Comparison of ENCODE assay signal across 8 mouse cellular contexts in genomic region chr17:8283526-8284253, GRCm38 (mm10). TPM values are rescaled to one million over a fixed set of nuclear protein-coding genes. Genes with fewer than 3 reads are reported as not detected.
DNase-seq lines count a peak whose midpoint lies in the region; ATAC-seq and TF ChIP-seq lines count a peak whose summit lies in the region.

No protein-coding gene starts in this region.

- in situ Hi-C loops in ES-E14 (cut with MboI; ENCODE audit: low sequenced_read_pairs in 2 of 2, unreplicated experiment in 2 of 2) = no loop called here

- ATAC-seq in forebrain, embryonic 16.5 days = peak; percentile 99
- ATAC-seq in lung, embryonic 15.5 days (ENCODE audit: borderline replicate concordance, extremely low read depth, low FRiP score, low TSS enrichment) = peak; percentile 99

- DNase-seq in ES-E14 (ENCODE audit: low read depth, low spot score) = peak; percentile 90
- DNase-seq in cerebellum, adult 11-12 months = peak; percentile 98
- peak; percentile 96 for DNase-seq in heart, postnatal 4 days
- DNase-seq in layer of hippocampus, adult 8-10 months (ENCODE audit: low spot score in 2 of 2) = peak; percentile 94 to 96
- peak; percentile 94 for DNase-seq in ovary, adult 18-20 months (ENCODE audit: low spot score)
- DNase-seq in thymus, postnatal 0 days (ENCODE audit: low spot score) = peak; percentile 97

- H3K4me3 ChIP-seq in ES-E14 (ENCODE audit: insufficient read depth in 1 of 2, low read depth in 1 of 2, low read length in 2 of 2, poor library complexity in 1 of 2, severe bottlenecking in 1 of 2) = peak overlapping the region; percentile 89 to 93
- peak overlapping the region; percentile 90 for H3K4me3 ChIP-seq in forebrain, embryonic 16.5 days (replicated peaks; ENCODE audit: low read length)
- peak overlapping the region; percentile 95 for H3K4me3 ChIP-seq in lung, embryonic 15.5 days

- H3K4me2 ChIP-seq in forebrain, embryonic 16.5 days (ENCODE audit: low read length) = peak overlapping the region; percentile 98
- peak overlapping the region; percentile 99 for H3K4me2 ChIP-seq in lung, embryonic 15.5 days

- no peaks in the 10 kb centered on the region for H3K9me3 ChIP-seq in ES-E14 (ENCODE audit: control insufficient read depth, insufficient read depth, low read depth, low read length)
- no peaks in the 10 kb centered on the region for H3K9me3 ChIP-seq in forebrain, embryonic 16.5 days (ENCODE audit: control insufficient read depth, low read length)
- H3K9me3 ChIP-seq in lung, embryonic 15.5 days = no peaks in the 10 kb centered on the region

- under 1% methylated on average over 77 of the region's 77 CpGs for WGBS in forebrain, embryonic 16.5 days
- WGBS in lung, embryonic 15.5 days = under 1% methylated on average over 77 of the region's 77 CpGs

- H3K27ac ChIP-seq in ES-E14 (ENCODE audit: insufficient read depth, low read depth, low read length, poor library complexity, severe bottlenecking) = peak overlapping the region; percentile 65
- H3K27ac ChIP-seq in forebrain, embryonic 16.5 days (ENCODE audit: low read length) = peak overlapping the region; percentile 94
- H3K27ac ChIP-seq in lung, embryonic 15.5 days = peak overlapping the region; percentile 97

- H3K36me3 ChIP-seq in ES-E14 (ENCODE audit: control insufficient read depth, insufficient read depth, low read length, poor library complexity, severe bottlenecking) = no peaks in the 10 kb centered on the region
- H3K36me3 ChIP-seq in forebrain, embryonic 16.5 days (ENCODE audit: control insufficient read depth, insufficient read depth) = no peaks in the 10 kb centered on the region
- no peaks in the 10 kb centered on the region for H3K36me3 ChIP-seq in lung, embryonic 15.5 days

- H3K4me1 ChIP-seq in ES-E14 (ENCODE audit: control insufficient read depth in 2 of 2, insufficient read depth in 2 of 2, low read length in 2 of 2, poor library complexity in 1 of 2) = peaks cover 3% of the 10 kb centered on the region in 2 experiments; a peak in 2 of 4 replicates
- H3K4me1 ChIP-seq in forebrain, embryonic 16.5 days (replicated peaks; ENCODE audit: control insufficient read depth, insufficient read depth, low read length) = peaks cover 21% of the 10 kb centered on the region
- 0 out of 2 replicates have a peak, but pooled peaks cover 2% of the 10 kb centered on the region for H3K4me1 ChIP-seq in lung, embryonic 15.5 days

- no peaks in the 10 kb centered on the region for H3K27me3 ChIP-seq in forebrain, embryonic 16.5 days (replicated peaks; ENCODE audit: control insufficient read depth, insufficient read depth, low read length)
- no peaks in the 10 kb centered on the region for H3K27me3 ChIP-seq in lung, embryonic 15.5 days

- H3K9ac ChIP-seq in ES-E14 (ENCODE audit: insufficient read depth, low read depth, low read length, poor library complexity, severe bottlenecking) = peak overlapping the region; percentile 73
- peak overlapping the region; percentile 88 for H3K9ac ChIP-seq in forebrain, embryonic 16.5 days (replicated peaks; ENCODE audit: low read depth, low read length)
- peak overlapping the region; percentile 82 for H3K9ac ChIP-seq in lung, embryonic 15.5 days

TF ChIP-seq in ES-E14, 5 proteins besides CTCF, POLR2A, EP300 and RAD21:
- TF ChIP-seq CHD2 (IDR thresholded peaks at IDR 0.05; ENCODE audit: low read depth, low read length) (no peak), MAFK (IDR thresholded peaks at IDR 0.05; ENCODE audit: insufficient read depth, low read depth, low read length) (no peak), HCFC1 (IDR thresholded peaks at IDR 0.05; ENCODE audit: borderline replicate concordance, insufficient read depth, low read length) (0 out of 2 replicates have a peak, but pooled peaks have one; percentile 29)

RNA-seq across cellular contexts. Expression of gene Mpc1, which starts 1.0 kb away (rescaled TPM):
- total RNA-seq in ES-E14 (2012; rRNA removed) = 23.0 and 35.7 TPM in 2 replicates
- 343 and 355 TPM in 2 replicates for polyA plus RNA-seq in forebrain, embryonic 16.5 days (2015; fragmentation: Nextera tagmentation; extraction: Ambion mirVana)
- 100 to 1,000 TPM; 250 to 257 TPM for total RNA-seq in heart, postnatal 4 days (2021)
- total RNA-seq in layer of hippocampus, adult 8-10 months (2022) = 100 to 1,000 TPM; 144 to 156 (median 145) TPM
- polyA plus RNA-seq in lung, embryonic 15.5 days (2015; fragmentation: Nextera tagmentation; extraction: Ambion mirVana) = 176 and 180 TPM in 2 replicates
- polyA plus RNA-seq in thymus, postnatal 0 days (2015; fragmentation: Nextera tagmentation; extraction: Ambion mirVana) = 280 and 284 TPM in 2 replicates

RNA-seq across cellular contexts. Expression of gene Sft2d1, which starts 27.2 kb away (rescaled TPM):
- total RNA-seq in ES-E14 (2012; rRNA removed) = 89.8 and 102 TPM in 2 replicates
- polyA plus RNA-seq in forebrain, embryonic 16.5 days (2015; fragmentation: Nextera tagmentation; extraction: Ambion mirVana) = 141 and 165 TPM in 2 replicates
- 10 to 100 TPM; 28.6 to 31.6 TPM for total RNA-seq in heart, postnatal 4 days (2021)
- total RNA-seq in layer of hippocampus, adult 8-10 months (2022) = 10 to 100 TPM; 47.5 to 81.2 (median 63.8) TPM
- 75.8 and 79.9 TPM in 2 replicates for polyA plus RNA-seq in lung, embryonic 15.5 days (2015; fragmentation: Nextera tagmentation; extraction: Ambion mirVana)
- 130 and 131 TPM in 2 replicates for polyA plus RNA-seq in thymus, postnatal 0 days (2015; fragmentation: Nextera tagmentation; extraction: Ambion mirVana)

RNA-seq across cellular contexts. Expression of gene Ccr6, which starts 47.8 kb away (rescaled TPM):
- total RNA-seq in ES-E14 (2012; rRNA removed) = 0.18 TPM in 1 of 2 replicates, not detected in the other
- not detected in 2 replicates for polyA plus RNA-seq in forebrain, embryonic 16.5 days (2015; fragmentation: Nextera tagmentation; extraction: Ambion mirVana)
- not detected for total RNA-seq in heart, postnatal 4 days (2021)
- under 1 TPM in 1 of 4 experiments, not detected in 3; 0.38 TPM for total RNA-seq in layer of hippocampus, adult 8-10 months (2022)
- not detected in 2 replicates for polyA plus RNA-seq in lung, embryonic 15.5 days (2015; fragmentation: Nextera tagmentation; extraction: Ambion mirVana)
- 1.7 and 2.0 TPM in 2 replicates for polyA plus RNA-seq in thymus, postnatal 0 days (2015; fragmentation: Nextera tagmentation; extraction: Ambion mirVana)

RNA-seq across cellular contexts. Expression of gene Prr18, which starts 53.6 kb away (rescaled TPM):
- total RNA-seq in ES-E14 (2012; rRNA removed) = 0.37 and 0.45 TPM in 2 replicates
- 10.5 and 12.2 TPM in 2 replicates for polyA plus RNA-seq in forebrain, embryonic 16.5 days (2015; fragmentation: Nextera tagmentation; extraction: Ambion mirVana)
- under 1 TPM; 0.17 to 0.18 TPM for total RNA-seq in heart, postnatal 4 days (2021)
- 10 to 100 TPM; 20.0 to 30.2 (median 27.0) TPM for total RNA-seq in layer of hippocampus, adult 8-10 months (2022)
- polyA plus RNA-seq in lung, embryonic 15.5 days (2015; fragmentation: Nextera tagmentation; extraction: Ambion mirVana) = 1.7 TPM in 2 replicates
- 0.07 and 0.18 TPM in 2 replicates for polyA plus RNA-seq in thymus, postnatal 0 days (2015; fragmentation: Nextera tagmentation; extraction: Ambion mirVana)

Comparison
In these comparisons a context has a peak if more than half of its experiments do, and no peak if none do; other contexts are left out.
1. Peak in every context shown above with its lines: DNase-seq, ATAC-seq, H3K4me3 ChIP-seq and H3K27ac ChIP-seq.